Mouse (Mus musculus): Measurements from ENCODE around the gene Il22ra1. TPM values are rescaled to one million over a fixed set of nuclear protein-coding genes. Genes with fewer than 3 reads are reported as not detected.
A peak's percentile ranks its signal among the peaks of the same experiment; 100 is the strongest.
"Not testable (repeated sequence)": the region's sequence is repeated elsewhere in the genome, so short reads cannot be mapped to it uniquely, and the experiment has no call there.

The Il22ra1 gene
- polyA plus RNA-seq, 1 experiment from 2014 or later: not detected

DNA sequence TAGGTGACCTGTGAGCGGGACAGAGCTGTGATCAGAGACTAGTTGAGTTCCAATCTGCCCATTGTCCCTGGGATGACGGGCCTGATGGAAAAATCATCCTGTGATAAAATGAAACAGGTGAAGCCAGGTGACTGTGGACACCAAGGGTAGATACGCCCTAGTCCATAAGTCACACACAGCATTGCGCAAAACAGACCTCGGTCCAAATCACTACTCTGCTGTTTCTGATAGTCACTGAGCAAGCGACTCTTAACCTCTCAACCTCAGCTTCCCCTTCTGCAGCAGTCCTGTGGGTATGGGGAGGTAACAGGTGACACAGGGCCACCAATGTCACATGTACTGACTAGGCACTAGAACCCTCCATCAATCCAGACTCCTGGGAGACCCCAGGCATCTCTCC, 21.9 kb upstream of the Il22ra1 start:
- no peaks in the 10 kb centered on the region for H3K27me3 ChIP-seq (ENCODE audit: poor library complexity, severe bottlenecking)
- no peaks in the 10 kb centered on the region for H3K9me3 ChIP-seq
- no peak for DNase-seq (ENCODE audit: extremely low spot score, low spot score)
- no peaks in the 10 kb centered on the region; the same call in 1 of the 2 replicates for H3K36me3 ChIP-seq (replicated peaks)
- WGBS: 93% methylated on average over 6 of the region's 6 CpGs
- peaks cover 22% of the 10 kb centered on the region for H3K4me1 ChIP-seq
- H3K4me3 ChIP-seq: no peak overlapping the region
- H3K27ac ChIP-seq: no peak overlapping the region

DNA sequence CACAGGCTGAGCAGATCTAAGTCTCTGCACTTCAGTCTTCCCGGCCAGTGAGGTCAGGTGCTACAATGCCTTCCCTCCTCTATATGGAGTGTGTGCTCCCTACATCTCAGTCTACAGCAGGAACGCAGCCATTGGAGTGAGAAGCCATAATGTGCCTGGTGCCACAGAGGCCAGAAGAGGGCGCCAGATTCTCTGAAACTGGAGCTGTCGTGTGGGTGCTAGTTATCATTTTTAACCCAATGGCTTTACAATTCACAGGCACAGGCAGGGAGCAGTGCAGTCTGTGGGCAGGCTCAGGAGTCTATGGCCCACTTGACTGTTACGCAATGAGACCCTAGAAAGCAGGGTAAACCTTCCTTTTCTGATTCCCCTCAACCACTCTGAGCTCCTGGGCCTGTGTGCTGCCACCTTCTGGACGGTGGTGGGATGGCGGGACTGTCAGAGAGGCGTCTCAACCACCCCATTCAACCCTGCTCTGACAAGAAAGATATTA, 18.9 kb upstream of the Il22ra1 start:
- WGBS: 10% methylated on average over 8 of the region's 8 CpGs

DNA sequence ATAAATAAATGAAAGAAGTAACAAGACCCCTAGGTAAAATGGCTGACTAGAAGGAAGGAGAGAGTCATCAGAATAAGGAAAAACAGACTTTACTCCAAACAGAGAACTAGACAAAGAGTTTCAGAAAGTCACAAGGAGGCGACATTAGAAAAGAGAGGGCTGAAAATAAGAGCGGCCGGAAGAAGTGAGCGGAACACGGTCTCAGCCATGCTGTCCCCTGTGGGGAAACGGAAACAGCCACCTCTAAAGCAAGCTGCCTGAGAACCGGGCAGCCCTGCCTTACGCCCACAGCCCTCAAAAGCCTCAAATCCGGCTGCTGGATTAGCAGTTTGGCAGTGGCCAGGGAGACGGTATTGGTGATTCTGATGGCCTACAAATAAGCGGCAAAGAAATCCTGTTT, 18.4 kb upstream of the Il22ra1 start:
- no peak overlapping the region for H3K27ac ChIP-seq
- H3K4me3 ChIP-seq: no peak overlapping the region
- no peaks in the 10 kb centered on the region for H3K27me3 ChIP-seq (ENCODE audit: poor library complexity, severe bottlenecking)
- no peak for DNase-seq (ENCODE audit: extremely low spot score, low spot score)
- WGBS: 80% methylated on average over 11 of the region's 11 CpGs
- no peaks in the 10 kb centered on the region for H3K9me3 ChIP-seq
- no peaks in the 10 kb centered on the region for H3K36me3 ChIP-seq (replicated peaks)
- H3K4me1 ChIP-seq: peaks cover 15% of the 10 kb centered on the region

More for the DNA sequence above, 18.9 kb upstream of the Il22ra1 start:
- DNase-seq (ENCODE audit: extremely low spot score, low spot score): peak; percentile 78
- peaks cover 20% of the 10 kb centered on the region for H3K4me1 ChIP-seq
- no peak overlapping the region for H3K27ac ChIP-seq
- no peaks in the 10 kb centered on the region for H3K36me3 ChIP-seq (replicated peaks)
- no peaks in the 10 kb centered on the region for H3K9me3 ChIP-seq
- H3K4me3 ChIP-seq: peak overlapping the region; percentile 37
- H3K27me3 ChIP-seq (ENCODE audit: poor library complexity, severe bottlenecking): no peaks in the 10 kb centered on the region

DNA sequence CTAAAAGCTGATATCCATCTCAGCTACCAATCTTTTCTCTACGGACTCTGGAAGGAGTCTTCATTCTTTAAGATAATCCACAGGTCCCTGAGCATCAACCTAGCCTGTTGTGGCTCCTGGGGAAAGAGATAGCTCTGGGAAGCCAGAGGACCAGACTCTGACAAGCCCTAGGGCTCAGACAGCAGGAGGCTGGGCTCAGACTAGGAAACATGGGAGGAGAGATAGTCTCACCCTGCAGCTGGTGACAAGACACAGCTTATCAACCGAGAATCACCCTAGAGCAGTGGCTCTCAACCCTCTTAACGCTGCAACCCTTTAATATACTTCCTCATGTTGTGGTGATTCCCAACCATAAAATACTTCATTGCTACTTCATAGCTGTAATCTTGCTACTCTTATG, 17.6 kb upstream of the Il22ra1 start:
- H3K4me3 ChIP-seq: no peak overlapping the region
- H3K9me3 ChIP-seq: no peaks in the 10 kb centered on the region
- no peaks in the 10 kb centered on the region for H3K27me3 ChIP-seq (ENCODE audit: poor library complexity, severe bottlenecking)
- H3K36me3 ChIP-seq (replicated peaks): no peaks in the 10 kb centered on the region
- DNase-seq (ENCODE audit: extremely low spot score, low spot score): no peak
- 87% methylated on average over 3 of the region's 3 CpGs for WGBS
- no peak overlapping the region for H3K27ac ChIP-seq
- H3K4me1 ChIP-seq: peaks cover 11% of the 10 kb centered on the region

DNA sequence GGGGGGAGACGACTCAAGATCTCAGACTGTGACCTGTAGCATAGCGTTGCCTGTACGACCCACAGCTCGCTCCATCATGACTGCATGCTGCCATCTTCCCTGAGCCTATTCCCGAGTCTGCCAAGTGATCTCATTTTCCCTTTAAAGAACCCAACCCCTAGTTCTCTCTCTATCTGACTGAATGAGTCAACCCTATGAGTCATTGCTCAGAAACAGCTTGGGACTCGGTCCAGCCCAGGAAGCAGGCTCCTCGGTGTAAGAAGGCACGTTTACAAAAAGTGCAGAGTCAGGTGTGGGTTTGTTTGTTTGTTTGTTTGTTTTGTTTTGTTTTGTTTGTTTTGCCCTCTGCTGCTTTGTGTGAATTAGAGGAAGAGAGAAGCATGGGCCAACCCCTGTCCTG, 13.2 kb upstream of the Il22ra1 start:
- no peaks in the 10 kb centered on the region for H3K27me3 ChIP-seq (ENCODE audit: poor library complexity, severe bottlenecking)
- H3K4me1 ChIP-seq: peaks cover 5% of the 10 kb centered on the region; the same call in 1 of the 2 replicates
- H3K27ac ChIP-seq: no peak overlapping the region
- H3K9me3 ChIP-seq: 0 out of 2 replicates have a peak, but pooled peaks cover under 1% of the 10 kb centered on the region
- 93% methylated on average over 8 of the region's 8 CpGs for WGBS
- no peaks in the 10 kb centered on the region for H3K36me3 ChIP-seq (replicated peaks)
- no peak overlapping the region for H3K4me3 ChIP-seq
- no peak for DNase-seq (ENCODE audit: extremely low spot score, low spot score)

DNA sequence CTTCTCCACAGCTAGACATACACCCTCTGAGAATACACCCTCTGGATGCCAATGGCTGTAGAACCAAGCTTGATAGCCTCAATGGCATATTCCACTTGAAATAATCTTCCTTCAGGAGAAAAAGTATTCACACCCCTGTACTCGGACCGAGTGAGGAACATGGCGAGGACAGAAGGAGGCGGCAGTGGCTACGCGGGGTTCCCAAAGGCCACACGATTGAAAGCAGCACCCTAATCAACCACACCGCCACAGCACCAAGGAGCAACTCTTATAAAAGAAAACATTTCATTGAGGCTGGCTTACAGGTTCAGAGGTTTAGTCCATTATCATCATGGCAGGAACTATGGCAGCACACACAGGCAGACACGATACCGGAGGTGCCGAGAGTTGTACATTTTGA, 11.5 kb upstream of the Il22ra1 start:
- H3K27me3 ChIP-seq (ENCODE audit: poor library complexity, severe bottlenecking); H3K36me3 ChIP-seq (replicated peaks); H3K9me3 ChIP-seq; H3K27ac ChIP-seq; H3K4me3 ChIP-seq; DNase-seq (ENCODE audit: extremely low spot score, low spot score); H3K4me1 ChIP-seq: not testable (repeated sequence)
- 93% methylated on average over 11 of the region's 11 CpGs for WGBS

DNA sequence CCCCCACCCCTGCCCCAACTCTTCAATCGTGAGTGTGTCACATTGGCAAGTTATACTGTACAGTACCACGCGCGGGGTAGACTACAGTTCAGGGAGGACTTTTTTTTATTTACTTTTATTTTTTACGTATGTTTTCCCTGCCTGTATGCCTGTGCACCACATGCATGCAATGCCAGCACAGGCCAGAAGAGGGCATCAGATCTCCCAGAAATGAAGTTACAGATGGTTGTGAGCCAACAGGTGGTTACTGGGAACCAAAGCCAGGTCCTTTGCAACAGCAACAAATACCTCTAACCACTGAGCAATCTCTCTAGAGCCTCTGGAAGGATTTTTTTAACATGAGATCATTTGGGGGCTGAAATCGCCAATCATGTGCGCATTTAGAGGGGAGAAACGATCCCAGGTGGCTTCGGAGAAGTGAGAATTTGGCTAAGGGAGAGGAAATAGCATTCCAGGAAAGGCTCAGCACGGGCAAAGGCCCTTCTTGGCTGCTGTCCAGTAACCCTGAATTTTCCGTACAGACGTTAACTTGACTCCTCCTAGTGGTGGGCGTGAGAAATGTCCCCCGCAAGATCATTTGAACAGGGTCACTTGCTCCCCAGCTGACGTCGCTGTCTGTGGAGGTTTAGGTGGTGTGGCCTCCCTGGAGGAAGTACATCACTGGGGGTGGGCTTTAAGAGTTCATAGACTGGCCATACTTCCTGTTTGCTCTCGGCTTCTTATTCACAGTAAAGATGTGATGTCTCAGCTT, 5.3 kb upstream of the Il22ra1 start:
- 82% methylated on average over 17 of the region's 17 CpGs for WGBS
- Histone ChIP-seq H3K4me1 (peaks cover 9% of the 10 kb centered on the region), H3K27ac (no peak overlapping the region), H3K36me3 (replicated peaks) (no peaks in the 10 kb centered on the region), H3K27me3 (ENCODE audit: poor library complexity, severe bottlenecking) (no peaks in the 10 kb centered on the region; the same call in 1 of the 2 replicates), H3K9me3 (peaks cover 12% of the 10 kb centered on the region; the same call in 1 of the 2 replicates), H3K4me3 (no peak overlapping the region)
- no peak for DNase-seq (ENCODE audit: extremely low spot score, low spot score)

DNA sequence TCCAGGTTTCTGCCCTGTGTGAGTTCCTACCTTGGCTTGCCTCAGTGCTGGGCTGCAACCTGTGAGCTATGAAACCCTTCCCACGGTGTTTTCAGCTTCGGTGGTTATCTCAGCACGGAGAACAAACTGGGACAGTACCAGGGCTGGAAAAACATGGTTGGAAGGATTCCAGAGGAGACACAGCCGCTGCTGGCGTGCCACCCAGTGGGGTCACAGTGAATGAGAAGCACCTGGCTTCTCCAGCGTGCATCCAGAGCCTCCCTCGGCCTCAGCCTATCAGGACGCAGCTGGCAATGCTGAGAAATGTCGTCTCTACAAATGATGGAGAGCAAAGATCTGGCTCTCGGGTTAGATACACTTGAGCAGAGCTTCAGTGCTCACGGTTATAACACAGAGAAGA, 1.6 kb upstream of the Il22ra1 start:
- peaks cover 6% of the 10 kb centered on the region; the same call in 1 of the 2 replicates for H3K9me3 ChIP-seq
- no peaks in the 10 kb centered on the region; the same call in 1 of the 2 replicates for H3K27me3 ChIP-seq (ENCODE audit: poor library complexity, severe bottlenecking)
- no peak overlapping the region for H3K27ac ChIP-seq
- no peaks in the 10 kb centered on the region for H3K36me3 ChIP-seq (replicated peaks)
- peaks cover 13% of the 10 kb centered on the region for H3K4me1 ChIP-seq
- DNase-seq (ENCODE audit: extremely low spot score, low spot score): no peak
- 79% methylated on average over 11 of the region's 11 CpGs for WGBS
- no peak overlapping the region for H3K4me3 ChIP-seq

DNA sequence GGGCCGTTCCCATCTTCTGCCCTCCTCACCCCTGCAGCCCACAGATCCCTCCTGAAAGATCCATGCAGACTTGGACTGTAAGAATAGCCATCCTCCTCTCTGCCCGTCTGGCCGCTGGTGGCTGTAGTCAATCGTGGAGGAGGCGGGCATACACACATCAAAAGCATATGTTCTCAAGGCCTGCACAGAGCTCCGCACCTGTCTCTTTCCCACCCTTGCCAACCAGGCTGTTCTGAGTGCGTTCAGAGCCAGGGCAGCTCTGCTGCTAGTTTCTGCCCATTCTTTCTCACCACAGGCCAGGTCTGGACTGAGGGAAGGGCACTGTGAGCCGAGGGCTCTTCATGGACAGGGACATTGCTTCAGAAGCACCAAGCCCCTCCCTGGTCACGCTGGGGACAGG, 2.2 kb downstream of the Il22ra1 start:
- Histone ChIP-seq H3K4me3 (no peak overlapping the region), H3K27me3 (ENCODE audit: poor library complexity, severe bottlenecking) (no peaks in the 10 kb centered on the region; the same call in 1 of the 2 replicates), H3K36me3 (replicated peaks) (no peaks in the 10 kb centered on the region), H3K4me1 (0 out of 2 replicates have a peak, but pooled peaks cover 4% of the 10 kb centered on the region), H3K27ac (no peak overlapping the region), H3K9me3 (peaks cover 8% of the 10 kb centered on the region; the same call in 1 of the 2 replicates)
- 84% methylated on average over 9 of the region's 9 CpGs for WGBS
- DNase-seq (ENCODE audit: extremely low spot score, low spot score): no peak

DNA sequence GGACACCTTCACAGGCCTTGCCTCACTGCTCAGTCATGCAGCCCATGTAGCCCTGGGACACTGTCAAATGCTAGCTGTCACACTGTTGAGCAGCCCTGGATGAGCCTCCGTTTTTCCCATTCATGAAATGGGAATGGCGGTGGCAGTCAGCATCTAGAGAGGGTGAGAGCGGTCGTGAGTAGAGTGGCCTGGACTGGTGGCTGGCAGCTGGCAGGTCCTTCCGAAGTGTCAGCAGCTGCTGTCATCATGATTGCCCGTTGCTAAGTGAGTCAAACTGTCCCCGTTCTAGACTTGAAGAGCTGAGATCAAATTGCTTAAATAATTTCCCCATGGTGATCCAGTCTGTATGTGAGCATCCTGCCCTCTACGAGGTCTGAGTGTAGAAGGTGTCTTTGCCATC, 3.0 kb downstream of the Il22ra1 start:
- Histone ChIP-seq H3K4me3 (no peak overlapping the region), H3K9me3 (peaks cover 8% of the 10 kb centered on the region; the same call in 1 of the 2 replicates), H3K27ac (no peak overlapping the region), H3K4me1 (0 out of 2 replicates have a peak, but pooled peaks cover 4% of the 10 kb centered on the region), H3K36me3 (replicated peaks) (no peaks in the 10 kb centered on the region), H3K27me3 (ENCODE audit: poor library complexity, severe bottlenecking) (no peaks in the 10 kb centered on the region; the same call in 1 of the 2 replicates)
- no peak for DNase-seq (ENCODE audit: extremely low spot score, low spot score)
- 88% methylated on average over 8 of the region's 8 CpGs for WGBS

DNA sequence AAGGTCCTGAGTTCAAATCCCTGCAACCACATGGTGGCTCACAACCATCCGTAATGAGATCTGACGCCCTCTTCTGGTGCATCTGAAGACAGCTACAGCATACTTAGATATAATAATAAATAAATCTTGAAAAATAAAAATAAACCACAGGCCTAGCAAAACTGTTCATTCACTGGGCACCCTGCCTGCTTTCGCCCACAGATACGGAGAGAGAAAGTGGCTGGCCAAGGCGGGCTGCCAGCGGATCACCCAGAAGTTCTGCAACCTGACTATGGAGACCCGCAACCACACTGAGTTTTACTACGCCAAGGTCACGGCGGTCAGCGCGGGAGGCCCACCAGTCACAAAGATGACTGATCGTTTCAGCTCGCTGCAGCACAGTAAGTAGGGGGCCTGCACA, 5.9 kb downstream of the Il22ra1 start:
- Histone ChIP-seq H3K9me3 (peaks cover 8% of the 10 kb centered on the region; the same call in 1 of the 2 replicates), H3K27me3 (ENCODE audit: poor library complexity, severe bottlenecking) (no peaks in the 10 kb centered on the region), H3K4me1 (peaks cover 9% of the 10 kb centered on the region), H3K36me3 (replicated peaks) (no peaks in the 10 kb centered on the region), H3K27ac (no peak overlapping the region), H3K4me3 (no peak overlapping the region)
- WGBS: 96% methylated on average over 14 of the region's 14 CpGs
- DNase-seq (ENCODE audit: extremely low spot score, low spot score): no peak

DNA sequence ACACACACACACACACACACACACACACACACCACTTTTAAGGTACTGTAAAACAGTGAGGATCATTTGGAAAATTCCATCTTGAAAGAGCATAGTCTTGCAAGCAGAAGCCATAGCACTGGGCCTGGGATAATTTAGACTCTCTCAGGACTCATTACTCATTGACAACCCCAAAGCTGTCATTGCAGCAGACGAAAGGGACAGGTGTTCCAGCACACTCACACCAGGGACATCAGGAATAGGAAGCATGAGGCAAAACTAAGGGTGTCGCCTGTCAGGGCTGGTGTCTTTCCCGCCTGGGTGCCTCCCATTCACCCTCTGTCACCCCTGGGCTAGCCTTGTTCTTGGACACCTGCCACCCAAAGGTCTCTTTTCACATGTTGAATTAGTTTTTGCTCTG, 8.9 kb downstream of the Il22ra1 start:
- Histone ChIP-seq H3K27ac (no peak overlapping the region), H3K36me3 (replicated peaks) (no peaks in the 10 kb centered on the region), H3K27me3 (ENCODE audit: poor library complexity, severe bottlenecking) (no peaks in the 10 kb centered on the region), H3K4me3 (no peak overlapping the region), H3K4me1 (peaks cover 9% of the 10 kb centered on the region), H3K9me3 (peaks cover 8% of the 10 kb centered on the region; the same call in 1 of the 2 replicates)
- WGBS: 86% methylated on average over 3 of the region's 3 CpGs
- no peak for DNase-seq (ENCODE audit: extremely low spot score, low spot score)

DNA sequence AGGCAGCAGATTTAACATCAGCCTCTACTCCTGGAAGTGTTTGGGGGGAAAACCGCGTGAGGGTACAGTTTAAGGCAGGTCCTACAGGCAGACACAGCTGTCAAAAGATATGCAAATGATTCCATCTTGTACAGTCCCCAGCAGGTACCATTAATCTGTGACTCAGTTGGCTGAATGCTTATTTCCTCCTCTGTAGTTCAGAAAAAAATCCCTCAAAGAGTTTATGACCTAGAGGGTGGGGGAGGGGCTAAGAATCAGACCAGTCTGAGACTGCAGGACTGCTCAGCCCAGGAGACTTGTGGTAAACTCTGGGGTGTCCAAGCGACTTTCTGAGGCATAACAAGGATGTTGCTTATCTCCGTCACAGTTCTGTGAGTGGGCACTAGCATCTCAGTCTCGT, 10.3 kb downstream of the Il22ra1 start:
- H3K9me3 ChIP-seq: peaks cover 8% of the 10 kb centered on the region; the same call in 1 of the 2 replicates
- no peak for DNase-seq (ENCODE audit: extremely low spot score, low spot score)

More for the DNA sequence above, 10.3 kb downstream of the Il22ra1 start:
- WGBS: 69% methylated on average over 5 of the region's 5 CpGs
- Histone ChIP-seq H3K27ac (no peak overlapping the region), H3K4me3 (no peak overlapping the region), H3K4me1 (peaks cover 9% of the 10 kb centered on the region), H3K27me3 (ENCODE audit: poor library complexity, severe bottlenecking) (no peaks in the 10 kb centered on the region), H3K36me3 (replicated peaks) (no peaks in the 10 kb centered on the region)

Data from forebrain, embryonic 10.5 days (tissue).